Mouse (Mus musculus): ENCODE measurements at regions not wholly inside any gene's neighbourhood (a gene's known extent, or its start where the extent isn't known, plus 50 kb on each side); places are given as distances from the start of the nearest gene placed in this dataset.
A peak's percentile ranks its signal among the peaks of the same experiment; 100 is the strongest.

GRCm38 (mm10) chr6:96745906-96746305 is 314.3 kb downstream of the Fam19a4 start:
- no peak for DNase-seq (ENCODE audit: extremely low spot score, low read depth, low spot score)

GRCm38 (mm10) chr6:96716931-96717330 is 343.3 kb downstream of the Fam19a4 start:
- peak; percentile 49 for DNase-seq (ENCODE audit: extremely low spot score, low read depth, low spot score)

DNA sequence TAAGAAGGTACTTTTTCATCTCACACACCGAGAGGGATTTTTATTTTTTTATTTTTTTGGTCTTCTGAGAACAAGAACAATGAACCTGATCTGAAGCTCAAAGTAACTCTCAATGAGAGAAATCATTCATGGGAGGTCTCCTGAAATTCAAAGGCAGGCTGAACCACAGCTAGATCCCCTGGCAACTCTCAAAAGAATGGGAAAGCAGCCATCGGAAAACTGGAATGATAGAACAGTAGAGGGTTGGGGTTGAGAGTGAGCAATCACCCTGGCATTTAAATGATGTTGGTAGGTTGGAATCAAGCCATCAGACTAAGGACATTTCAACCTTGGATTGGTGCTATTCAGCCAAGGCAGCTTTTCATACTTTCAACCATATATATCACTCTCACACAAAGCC is 350.5 kb downstream of the Fam19a4 start:
- DNase-seq (ENCODE audit: extremely low spot score, low read depth, low spot score): no peak

Data from hindlimb bud, embryonic 11.5 days (tissue).